Mouse (Mus musculus): ENCODE measurements at regions not wholly inside any gene's neighbourhood (a gene's known extent, or its start where the extent isn't known, plus 50 kb on each side); places are given as distances from the start of the nearest gene placed in this dataset.

DNA sequence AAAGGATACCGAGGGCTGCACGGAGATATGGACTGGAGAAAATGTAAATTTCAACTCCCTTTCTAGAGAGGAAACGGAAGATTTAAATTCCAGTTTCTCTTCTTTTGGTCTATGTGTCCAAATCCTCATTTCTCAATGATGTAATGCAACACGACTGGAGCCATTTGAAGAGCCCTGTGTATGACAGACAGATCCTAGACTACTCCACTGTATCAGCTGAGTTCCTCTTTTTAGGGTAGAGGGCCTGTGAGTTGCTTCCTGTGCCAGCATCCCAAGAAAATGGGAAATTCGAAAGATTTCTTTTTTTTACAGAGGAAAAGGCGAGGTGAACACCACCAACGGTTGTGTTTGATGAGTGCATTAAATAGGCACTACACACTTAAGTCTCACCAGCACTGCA, 581.8 kb downstream of the Ptprc start:
- TF ChIP-seq CTCF (IDR thresholded peaks at IDR 0.05; ENCODE audit: extremely low read depth, insufficient read depth, low read length) (no peak), POLR2A (IDR thresholded peaks at IDR 0.05; ENCODE audit: extremely low read depth, insufficient read depth, low read length) (no peak)

All from cortical plate, adult 2 months (tissue).